Mouse (Mus musculus): ENCODE measurements around the gene Zg16.

GRCm38 (mm10) chr7:127020491-127020890 lies 66.6 kb downstream of the Zg16 start:
- no peak for TF ChIP-seq EP300 (IDR thresholded peaks at IDR 0.05; ENCODE audit: low read depth)
- no peak for TF ChIP-seq CTCF (IDR thresholded peaks at IDR 0.05; ENCODE audit: low read depth)

Measured in heart, postnatal 0 days (tissue).